Mouse (Mus musculus) E14TG2a.4 (cell line): ENCODE data around the gene Cpeb1.

Experiments
- CTCF ChIP-seq: conservative IDR thresholded peaks from 2 replicates; pipeline ENCODE4 v1.5.1; 2014; ENCODE audit warnings: low read length
- NANOG ChIP-seq: IDR thresholded peaks from 2 replicates; pipeline ENCODE4 v1.6.1; 2014; ENCODE audit warnings: borderline replicate concordance, low read length, mixed read lengths

- TF ChIP-seq CTCF (no peak), NANOG (no peak)
Measured at GRCm38 (mm10) chr7:81497171-81497570, 41.9 kb upstream of the Cpeb1 start.
